Mouse (Mus musculus) heart, adult 11 months (tissue): ENCODE measurements at regions not wholly inside any gene's neighbourhood (a gene's known extent, or its start where the extent isn't known, plus 50 kb on each side); places are given as distances from the start of the nearest gene placed in this dataset.

Source experiments
- DNase-seq: peaks from one replicate; pipeline ENCODE4 v3.0.0; 2022

- DNase-seq = no peak
These were observed 66.1 kb upstream of the Fgf10 start for GRCm38 (mm10) chr13:118603474-118603873.

DNA sequence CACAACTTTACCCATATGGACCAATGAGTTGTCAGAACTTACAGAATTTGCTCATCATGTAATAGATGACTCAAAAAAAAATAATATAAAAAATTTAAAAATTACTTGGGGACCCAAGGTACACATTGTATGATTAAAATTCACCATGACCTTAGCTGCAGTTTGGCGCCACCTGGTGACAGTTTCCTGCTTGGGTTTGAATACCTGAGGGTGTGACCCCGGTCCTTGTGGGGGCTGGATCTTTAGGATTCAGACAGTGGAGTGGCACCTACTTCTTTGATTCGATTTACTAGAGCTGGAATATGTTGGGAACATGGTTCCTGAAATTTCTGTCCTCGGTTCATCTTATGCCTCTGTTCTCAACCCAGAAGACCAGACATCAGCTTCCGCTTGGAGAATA is 72.7 kb upstream of the Fgf10 start:
- peak; percentile 83 for DNase-seq

GRCm38 (mm10) chr13:118596218-118596795 is 73.3 kb upstream of the Fgf10 start:
- DNase-seq = no peak

GRCm38 (mm10) chr13:118592074-118592473 is 77.5 kb upstream of the Fgf10 start:
- no peak for DNase-seq

DNA sequence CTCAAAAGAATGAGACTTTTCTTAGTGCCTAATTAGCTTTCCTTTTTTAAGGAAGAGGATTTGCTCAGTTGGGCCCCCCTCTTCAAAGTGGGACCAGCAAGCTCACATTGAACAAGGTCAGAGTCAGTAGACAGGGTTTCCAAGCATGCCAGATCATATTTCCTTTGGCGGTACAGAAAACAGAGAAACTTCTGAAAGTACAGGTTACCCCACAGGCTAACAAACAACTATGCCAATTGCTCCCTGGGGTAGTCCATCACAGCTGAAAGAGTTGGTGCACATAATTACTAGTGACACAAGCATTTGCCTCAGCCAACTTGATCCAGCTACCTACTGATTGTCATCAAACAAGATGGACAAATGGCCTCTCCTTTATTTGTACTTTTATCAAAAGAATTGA is 97.0 kb upstream of the Fgf10 start:
- no peak for DNase-seq

GRCm38 (mm10) chr13:118565219-118565833 is 104.3 kb upstream of the Fgf10 start:
- DNase-seq = no peak

GRCm38 (mm10) chr13:118558966-118559365 is 110.6 kb upstream of the Fgf10 start:
- DNase-seq = no peak

GRCm38 (mm10) chr13:118552029-118552428 is 117.6 kb upstream of the Fgf10 start:
- DNase-seq = no peak

DNA sequence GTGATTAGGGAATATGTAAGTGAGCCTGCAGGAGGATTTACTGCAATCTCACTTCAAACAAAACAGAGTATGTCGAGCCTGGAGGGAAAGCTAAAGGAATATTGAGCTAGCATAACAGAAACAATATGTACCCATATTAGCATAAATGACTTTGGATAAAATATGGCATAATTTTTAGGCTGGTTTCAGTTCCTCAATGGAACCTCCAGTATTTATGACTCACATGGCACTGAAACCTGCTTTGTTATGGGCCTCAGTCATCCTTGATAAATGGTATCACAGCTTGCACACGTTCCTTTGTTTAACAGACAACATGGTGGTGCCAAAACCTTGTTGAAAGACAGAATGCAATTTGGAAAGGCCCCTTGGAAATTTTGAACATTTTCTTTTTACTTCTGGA is 130.8 kb upstream of the Fgf10 start:
- DNase-seq = no peak

- DNase-seq = no peak
These were observed 126.9 kb upstream of the Mrps30 start for GRCm38 (mm10) chr13:118513961-118514360.

DNA sequence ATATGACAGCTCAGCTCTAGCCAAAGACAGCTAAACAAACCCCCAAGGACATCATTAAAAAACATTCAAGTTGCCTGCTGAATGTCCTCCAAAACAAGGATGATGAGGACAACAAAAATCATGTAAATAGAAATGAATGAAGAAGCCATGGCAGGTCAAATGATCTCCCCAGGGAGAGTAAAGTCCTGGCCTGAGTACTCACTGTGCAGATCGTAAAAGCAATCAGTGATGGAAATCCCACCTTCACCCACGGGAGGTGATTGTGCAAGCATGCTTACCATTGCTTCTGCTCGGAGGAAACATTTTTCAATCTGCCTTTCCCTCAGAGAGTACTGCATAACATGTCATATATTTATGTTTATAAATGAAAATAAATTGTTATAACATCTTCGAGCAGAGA is 119.1 kb upstream of the Mrps30 start:
- DNase-seq = peak; percentile 89

DNA sequence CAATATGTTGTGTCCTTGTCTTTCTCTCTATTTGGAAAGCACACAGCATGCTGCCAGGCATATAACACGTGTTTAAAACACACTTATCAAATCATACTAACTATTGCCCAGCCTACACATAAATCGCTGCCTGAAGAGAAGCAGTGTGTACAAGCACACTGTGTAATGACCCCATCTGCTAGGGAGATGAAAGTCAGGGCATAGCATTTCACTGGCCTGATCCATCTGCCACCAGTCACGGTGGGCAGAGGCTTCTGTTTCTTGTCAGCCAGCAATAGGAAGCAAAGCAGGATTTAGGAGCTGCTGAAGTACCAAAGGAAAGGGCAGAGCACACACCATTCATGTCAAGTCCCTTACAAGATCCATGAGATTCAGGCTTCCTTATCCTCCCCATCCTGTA is 103.6 kb upstream of the Mrps30 start:
- DNase-seq = no peak

GRCm38 (mm10) chr13:118483031-118483430 is 96.0 kb upstream of the Mrps30 start:
- no peak for DNase-seq

DNA sequence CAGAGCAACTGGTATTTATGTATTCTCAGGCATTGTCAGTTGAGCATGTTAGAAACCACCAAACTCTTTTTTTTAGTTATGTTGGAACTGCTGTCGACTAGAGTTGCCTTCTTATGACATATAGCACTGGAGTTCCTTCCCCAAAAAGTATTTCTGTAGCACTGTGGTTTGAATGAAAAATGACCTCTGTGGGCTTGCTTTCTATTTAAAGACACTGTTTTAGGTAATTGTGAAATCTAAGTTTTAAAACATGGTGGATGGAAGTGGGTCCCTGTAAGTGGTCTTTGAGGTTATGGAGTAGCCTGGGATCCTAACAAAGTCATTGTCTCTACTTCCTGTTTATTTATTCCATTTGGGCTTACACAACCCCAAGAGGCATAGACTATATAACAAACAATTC is 93.2 kb upstream of the Mrps30 start:
- no peak for DNase-seq

DNA sequence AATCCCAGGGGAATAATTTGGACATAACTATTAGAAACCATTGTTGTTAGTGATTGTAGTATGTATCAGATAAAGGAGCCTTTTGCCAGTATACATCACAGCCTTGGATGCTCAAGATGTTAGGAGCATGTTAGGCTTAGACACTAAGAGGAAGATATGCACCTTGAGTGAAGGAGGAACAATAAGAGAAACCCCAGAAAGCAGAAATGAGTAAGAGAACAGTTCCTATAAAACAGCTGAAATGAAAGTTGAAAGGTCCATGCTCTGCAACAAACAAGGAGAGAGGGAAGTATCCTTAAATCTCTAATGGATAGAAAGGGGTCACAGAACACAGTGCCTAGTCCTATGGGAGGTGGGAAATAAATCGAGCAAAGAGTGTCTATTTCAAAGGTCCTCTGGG is 91.4 kb upstream of the Mrps30 start:
- DNase-seq = no peak

- no peak for DNase-seq
These were observed 85.5 kb upstream of the Mrps30 start for GRCm38 (mm10) chr13:118472578-118472977.

- no peak for DNase-seq
These were observed 72.8 kb upstream of the Mrps30 start for GRCm38 (mm10) chr13:118459672-118460384.

- DNase-seq = no peak
These were observed 62.1 kb upstream of the Mrps30 start for GRCm38 (mm10) chr13:118448977-118449705.

DNA sequence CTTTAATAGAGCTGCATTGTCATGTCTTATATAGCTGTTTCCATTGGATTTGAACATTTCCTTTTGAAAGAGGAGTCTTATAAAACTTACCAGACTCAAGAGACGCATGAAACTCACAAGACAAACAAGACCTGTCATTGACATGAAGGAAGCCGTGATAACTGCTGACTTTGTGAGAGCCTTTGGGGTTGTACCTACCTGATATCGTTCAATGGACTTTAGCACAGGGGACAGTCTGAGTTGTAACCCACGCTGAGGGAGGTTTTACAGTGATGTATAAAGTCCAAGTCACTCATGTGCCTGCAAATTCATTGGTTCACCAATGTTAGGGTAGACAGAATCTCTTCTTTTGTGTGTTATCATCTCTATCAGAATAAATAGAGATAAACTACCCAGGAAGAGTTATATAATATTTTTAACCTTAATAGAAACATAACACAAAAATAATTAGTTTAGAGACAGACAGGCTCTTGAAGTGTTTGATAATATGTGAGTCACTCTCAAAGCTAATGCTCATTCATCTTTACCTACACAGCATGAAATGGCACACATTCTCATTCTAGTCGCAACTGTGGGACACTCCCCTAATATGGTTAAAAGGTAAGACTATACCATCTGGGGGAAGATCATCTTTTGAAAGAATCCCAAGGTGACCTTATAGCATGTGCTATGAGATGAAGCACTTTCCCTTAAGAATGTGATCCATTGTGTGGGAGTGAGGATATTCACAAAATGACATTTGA is 54.4 kb upstream of the Mrps30 start:
- no peak for DNase-seq
